Mouse (Mus musculus): ENCODE results near the gene Tpx2.

The Tpx2 gene

DNA sequence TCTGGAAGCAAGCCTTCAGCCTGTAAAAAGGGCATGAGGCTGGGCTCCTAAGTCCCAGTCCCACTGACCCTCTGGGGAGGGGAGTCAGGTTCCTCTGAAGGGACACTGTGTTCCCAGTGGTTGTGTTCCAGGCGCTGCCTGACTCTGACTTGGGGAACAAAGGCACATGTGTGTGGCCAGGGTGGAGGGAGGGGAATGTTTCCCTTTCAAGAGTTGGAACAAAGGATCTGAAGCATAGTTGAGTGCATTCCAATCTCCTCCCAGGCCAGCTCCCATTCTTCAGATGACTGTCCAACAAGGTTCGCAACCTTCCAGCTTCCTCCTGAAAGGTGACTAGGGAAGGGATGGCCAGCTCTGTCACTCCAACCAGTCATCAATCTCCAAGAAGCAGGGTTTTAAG lies 27.4 kb upstream of the Tpx2 start:
- peak; percentile 90 for DNase-seq

DNA sequence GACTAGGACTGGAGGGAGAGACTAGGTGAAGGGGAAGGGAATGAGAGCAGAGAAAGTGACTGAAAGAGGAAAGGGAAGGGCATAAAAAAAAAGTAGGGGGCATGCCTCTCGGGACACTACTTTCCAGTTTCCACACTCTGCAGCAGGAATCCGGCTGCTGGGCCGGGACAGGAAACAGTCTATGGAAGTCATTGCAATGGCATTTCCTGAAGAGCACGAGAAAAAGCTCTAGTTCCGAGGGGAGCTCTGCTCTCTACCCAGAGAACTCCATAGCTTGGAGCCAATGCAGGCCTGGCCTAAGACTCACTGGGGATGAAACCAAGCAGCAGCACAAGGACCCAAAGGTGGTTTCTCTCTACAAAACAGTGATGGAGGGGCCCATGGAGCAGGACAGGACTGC lies 26.7 kb upstream of the Tpx2 start:
- no peak for DNase-seq

DNA sequence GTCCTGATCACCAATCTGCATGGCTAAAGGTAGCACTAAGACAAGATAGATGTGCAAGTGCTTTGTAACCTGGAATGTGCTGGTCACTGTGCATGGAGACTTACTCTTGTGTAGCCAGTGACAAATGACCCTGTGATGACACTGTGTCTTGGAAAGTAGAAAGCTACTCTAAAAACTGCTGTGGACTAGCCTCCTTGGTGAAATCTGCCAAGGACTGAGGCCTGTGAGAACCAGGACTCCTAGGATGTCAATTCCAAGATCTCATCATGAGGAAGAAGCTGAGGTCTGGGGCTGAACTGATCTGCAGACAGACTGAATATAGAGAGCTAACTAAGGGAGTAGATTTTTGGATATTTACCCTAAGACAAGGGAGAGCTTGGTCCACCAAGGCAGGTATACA lies 26.2 kb upstream of the Tpx2 start:
- no peak for DNase-seq

DNA sequence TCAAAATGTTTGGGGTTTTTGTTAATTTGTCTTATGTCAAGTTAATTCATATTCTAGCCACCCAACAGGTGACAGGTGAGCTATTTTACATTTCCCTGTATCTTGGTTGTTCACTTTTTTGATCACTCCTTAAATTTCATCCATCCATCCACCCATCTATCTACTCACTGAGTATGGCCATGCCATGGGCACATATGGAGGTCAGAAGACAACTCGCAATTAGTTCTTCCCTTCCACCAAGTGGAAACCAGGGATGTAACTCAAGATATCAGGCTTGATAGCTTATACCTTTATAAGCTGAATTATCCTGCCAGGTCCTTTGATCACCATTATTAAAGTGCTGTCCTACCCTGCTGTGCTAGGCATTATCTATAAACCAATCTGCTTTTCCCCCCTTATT lies 24.0 kb upstream of the Tpx2 start:
- no peak for DNase-seq

DNA sequence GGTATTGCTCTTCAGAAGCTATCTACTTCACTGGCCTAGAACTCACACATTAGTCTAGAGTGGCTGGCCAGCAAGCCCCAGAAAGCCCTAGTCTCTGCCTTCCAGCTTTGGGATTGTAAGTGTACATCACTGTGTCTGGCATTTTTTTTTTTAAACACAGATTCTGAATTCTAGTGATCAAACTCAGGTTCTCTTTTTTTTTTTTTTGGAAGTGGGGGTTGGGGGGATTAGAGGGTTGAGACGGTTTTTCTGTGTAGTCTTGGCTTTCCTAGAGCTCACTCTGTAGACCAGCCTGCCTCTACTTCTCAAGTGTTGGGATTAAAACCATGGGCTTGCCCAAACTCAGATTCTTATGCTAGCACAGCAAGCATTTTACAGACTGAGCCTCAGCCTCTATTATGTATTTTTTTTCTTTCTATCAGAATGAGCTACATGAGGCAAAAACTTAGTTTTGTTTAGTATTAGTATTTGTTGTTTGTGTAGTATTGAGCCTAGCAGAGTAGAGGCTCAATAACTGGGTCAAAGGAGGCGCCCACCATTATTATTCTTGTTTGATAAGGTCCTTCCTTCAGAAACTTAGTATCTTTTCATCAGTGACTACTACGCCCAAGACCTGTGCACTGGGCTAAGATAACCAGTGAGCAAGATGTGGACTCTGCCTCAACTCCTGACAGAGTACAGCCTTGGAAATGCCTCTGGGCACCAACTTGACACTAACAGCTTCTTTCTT lies 23.2 kb upstream of the Tpx2 start:
- no peak for DNase-seq

DNA sequence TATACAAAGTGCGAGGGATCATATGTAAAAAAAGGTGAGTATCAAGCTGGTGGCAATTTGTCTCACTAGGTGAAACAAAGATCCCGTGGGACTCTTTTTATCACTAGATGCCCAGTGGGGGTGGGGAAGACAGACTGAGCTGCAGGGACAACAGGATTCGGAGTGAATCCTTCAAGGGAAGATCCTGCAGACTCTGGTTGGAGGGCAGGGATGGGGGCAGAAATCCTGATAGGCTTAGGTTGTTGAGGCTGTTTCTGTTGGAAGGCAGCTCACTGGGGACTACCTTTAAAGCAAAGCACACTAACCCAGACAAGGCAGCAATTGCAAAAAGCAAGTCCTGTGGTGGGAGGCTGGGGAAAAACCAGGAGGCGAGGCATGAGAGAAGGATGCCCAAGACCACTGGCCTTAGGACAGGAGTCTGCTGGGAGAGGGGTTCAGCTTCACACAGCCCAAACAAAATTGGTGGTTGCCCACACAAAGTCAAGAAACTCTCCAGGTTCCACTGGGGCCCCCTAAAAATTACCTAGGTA lies 22.5 kb upstream of the Tpx2 start:
- DNase-seq = no peak

DNA sequence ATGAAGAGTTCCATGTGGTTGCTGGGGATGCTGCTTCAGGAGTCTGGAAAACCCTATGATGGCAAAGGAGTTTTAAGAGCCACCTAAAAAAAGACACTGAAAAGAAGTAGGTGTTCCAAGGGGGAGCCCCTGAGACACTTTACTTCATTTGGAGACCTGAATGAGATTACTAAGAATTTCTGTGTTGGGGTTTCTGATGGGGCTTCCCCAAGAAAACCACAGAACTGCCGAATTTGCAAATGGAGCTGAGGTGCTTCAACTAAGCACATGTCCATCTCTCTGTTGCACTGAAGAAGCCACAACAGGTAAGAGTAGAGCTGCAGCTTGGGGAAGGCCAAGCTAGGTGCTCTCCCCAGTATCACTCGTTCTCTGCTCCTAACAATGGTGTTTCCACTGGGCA lies 22.1 kb upstream of the Tpx2 start:
- DNase-seq = no peak

DNA sequence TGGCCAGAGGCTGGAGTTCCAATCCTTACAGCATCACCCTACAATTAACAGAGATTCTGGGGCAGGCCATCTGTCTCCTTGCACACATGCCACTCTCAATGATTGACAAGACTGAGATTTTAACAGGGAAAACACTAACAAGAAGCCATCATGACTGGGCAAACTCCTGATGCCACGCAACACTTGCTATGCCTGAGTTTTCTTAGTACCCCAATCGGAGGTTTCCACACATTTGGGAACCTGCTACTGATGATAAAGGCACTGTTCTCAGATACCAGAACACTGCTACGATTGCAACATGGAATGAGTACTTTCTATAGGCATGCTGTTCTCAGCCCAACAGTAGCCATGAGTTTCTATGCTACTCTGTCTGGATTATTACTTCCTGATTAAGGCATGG lies 21.3 kb upstream of the Tpx2 start:
- no peak for DNase-seq

DNA sequence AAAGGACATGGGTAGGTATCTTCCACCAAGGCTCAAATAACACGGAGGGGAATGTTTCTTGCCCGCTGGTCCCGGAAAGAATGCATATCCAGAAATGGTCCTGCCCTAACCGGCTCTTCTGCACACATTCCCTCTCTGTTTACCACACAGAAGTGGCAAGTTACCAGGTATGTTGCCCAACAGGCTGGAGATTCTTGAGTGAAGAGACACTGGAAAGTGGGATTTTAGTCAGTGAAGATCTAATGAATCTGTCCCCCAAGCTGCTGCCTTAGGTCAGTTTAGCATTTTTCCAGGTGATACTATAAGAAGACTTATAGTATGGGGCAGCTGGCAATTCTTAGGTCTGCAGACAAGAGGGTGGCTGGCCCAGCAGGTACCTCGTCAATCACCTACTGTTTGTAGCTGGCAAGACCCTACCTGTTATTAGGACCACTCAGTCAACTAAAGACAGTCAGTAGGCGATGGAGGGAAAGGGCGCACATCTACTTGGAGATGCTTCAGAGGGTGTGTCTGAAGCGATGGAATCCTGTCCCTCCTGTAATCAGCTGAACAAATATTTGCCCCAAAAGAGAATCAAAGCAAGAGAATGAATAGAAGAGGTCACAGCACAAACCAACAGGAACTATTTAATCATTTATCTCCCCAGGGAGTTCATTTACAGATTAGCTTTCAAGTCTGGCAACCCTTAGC lies 20.3 kb upstream of the Tpx2 start:
- no peak for DNase-seq

DNA sequence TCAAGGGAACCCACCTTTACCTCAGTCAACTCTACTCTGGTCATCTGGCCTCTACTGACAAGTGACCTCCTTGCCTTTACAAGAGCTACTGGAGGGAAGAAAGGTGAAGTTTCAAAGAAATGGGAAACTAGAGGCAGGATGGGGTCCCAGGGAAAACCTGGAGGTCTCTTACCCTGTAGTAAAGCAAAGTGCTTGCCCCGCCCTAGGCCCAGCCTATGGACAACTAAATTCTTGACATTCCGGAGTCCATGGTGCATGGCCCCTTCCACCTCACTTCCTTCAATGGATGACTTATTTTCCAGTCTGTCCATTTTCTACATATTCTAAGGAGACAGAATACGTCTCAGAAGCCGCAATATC lies 19.8 kb upstream of the Tpx2 start:
- no peak for DNase-seq

DNA sequence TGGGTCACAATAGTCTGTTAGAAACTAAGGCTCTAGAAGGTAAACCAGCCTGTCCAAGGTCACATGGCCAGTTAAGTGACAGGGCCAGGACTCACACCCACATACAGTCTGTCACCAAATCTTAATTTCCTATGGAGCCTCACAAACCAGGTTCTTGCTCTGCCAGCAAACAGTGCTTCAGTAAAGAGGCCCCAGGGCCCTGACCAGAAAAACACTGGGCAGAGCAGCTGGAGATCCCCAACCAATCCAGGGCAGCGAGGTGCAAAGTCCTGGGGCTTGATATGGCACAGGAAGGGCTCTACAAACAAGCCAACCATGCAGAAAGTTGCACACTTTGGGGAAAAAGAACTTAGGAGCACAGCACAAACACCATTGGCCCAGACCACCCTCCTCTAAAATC lies 19.2 kb upstream of the Tpx2 start:
- no peak for DNase-seq

DNA sequence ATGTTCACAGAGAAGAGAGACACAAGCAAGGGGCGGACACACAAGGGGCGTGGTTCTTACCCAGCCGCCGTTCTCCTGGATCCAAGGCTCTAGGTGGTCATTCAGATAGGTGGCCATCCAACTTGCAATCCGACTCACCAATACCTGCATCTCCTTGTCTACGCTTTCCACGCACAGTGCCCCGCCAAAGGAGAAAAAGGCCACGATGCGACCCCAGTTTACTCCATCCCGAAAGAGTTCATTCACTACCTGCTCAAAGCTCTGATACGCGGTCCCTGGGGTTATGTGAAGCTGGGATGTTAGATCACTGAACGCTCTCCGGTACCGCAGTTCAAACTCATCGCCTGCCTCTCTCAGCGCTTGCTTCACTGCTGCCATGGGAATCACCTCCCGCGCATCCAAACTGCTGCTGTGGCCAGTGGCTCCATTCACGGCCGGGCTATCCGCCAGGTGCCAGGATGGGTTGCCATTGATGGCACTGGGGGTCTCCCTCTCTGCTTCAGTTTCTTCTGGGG lies 18.3 kb upstream of the Tpx2 start:
- no peak for DNase-seq

DNA sequence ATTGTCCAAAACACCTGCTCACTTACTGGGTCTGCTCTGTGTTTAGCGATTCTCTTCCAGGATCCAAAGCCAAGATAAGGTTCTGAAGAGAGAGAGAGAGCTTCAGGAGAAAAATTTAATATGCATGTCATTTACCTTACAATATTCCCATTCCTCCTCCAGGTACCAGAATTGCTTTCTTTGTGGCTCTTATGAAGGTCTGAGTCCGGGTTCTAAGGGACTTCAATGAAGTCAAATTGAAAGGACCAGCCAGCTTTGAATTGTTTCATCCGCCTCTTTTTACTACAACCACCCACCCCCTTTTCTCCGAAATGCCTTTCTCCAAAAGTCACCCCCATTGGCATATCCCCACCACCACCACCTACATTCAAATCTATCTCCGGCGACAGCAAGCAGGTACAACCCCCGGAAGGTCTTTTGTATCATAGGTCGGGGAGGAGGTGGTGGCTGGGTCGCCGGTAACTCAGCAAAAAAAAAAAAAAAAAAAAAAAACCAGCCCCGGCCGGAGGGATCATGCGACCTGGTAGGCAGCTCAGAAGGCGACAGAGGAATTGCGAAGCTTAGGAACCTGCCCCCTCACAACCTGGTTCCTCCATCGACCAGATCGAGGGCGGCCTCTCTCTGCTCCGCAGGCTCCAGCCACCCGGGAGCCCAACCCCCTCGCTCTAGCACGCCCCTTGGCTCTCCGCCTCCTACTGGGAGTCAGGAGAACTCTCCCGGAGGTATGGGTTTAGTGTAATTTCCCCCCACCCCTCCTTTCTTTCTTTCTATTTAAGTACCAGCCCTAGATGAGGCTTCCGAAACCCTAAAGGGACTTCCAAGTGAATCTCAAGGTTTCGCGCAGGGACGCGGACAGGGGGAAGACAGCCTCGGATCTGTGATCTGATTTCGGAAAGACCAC lies 17.5 kb upstream of the Tpx2 start:
- DNase-seq = peak; percentile 92

DNA sequence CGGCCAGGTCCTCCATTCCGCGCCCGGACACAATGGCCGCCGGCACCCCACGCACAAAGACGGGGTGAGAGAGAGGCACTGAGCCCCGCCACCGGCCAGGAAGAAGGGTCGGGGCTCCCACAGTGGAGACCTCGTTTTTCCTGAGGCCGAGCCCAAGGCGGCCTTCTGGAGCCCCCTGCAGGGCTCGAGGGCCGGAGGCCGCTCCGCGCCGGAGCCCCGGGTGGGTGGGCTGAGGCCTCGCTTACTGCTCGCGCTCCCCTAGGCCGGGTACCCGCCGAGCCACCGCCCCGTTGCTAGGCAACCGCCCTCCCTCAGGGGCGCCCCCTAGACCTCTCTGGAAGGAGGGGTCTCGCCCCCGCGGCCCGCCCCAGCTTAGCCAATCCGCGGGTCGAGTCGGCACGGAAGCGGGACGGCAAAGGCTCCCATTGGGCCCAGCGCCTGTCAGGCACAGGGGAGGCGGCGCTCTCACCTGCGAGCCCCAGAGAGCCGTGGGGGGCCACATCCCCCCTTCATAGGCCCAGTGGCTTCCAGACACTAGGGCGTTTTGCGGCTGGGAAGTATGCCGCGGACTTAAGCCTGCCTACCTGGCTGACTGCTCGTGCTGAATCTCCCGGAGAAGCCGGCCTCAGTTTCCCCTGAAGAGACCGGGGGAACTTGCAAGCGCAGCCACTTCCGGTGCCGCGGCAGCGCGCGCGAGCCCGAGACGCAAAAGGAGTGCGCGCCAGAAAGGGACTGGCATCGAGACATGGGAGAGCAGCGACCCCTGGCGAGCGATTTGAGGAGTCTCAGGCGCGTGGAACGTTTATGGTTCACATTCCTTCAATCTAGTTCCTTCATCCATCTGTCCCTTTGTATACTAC lies 16.5 kb upstream of the Tpx2 start, which contains the start of gene Bcl2l1:
Gene Bcl2l1 (minus strand): TSS at position 710 of the 860 bp plus-strand sequence.
- DNase-seq = peak; percentile 98

DNA sequence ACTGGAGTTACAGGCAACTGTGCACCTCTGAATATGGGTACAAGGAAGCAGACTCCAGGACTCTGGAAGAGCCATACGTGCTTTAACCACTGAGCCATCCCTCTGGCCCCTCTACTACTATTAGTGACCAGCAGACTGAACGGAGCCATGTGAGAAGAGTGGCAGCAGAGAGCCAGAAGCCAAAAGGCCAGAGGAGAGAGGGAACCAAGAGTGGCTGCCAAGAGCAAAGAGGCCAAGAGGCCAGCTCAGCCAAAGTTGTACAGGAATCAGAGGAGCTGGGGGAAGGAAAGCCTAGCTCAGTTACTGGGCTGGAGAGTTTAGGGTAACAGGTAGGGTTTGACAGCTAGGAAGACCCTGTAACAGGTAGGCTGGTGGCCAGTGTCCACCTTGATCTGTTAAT lies 8.5 kb upstream of the Tpx2 start:
- DNase-seq = no peak

DNA sequence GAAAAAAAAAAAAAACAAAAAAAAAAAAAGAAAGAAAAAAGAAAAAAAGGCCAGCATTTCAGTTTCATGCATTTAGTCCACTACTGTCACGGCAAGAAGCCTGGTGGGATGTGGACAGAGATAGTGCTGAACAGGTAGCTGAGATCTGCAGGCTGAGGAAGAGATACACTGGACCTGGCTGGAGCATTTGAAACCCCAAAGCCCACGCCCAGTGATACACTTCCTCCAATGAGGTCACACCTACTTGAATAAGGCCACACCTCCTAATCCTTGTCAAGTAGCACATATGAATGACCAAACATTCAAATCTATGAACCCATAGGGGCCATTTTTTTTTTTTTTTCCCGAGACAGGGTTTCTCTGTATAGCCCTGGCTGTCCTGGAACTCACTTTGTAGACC lies 5.0 kb upstream of the Tpx2 start:
- DNase-seq = no peak

DNA sequence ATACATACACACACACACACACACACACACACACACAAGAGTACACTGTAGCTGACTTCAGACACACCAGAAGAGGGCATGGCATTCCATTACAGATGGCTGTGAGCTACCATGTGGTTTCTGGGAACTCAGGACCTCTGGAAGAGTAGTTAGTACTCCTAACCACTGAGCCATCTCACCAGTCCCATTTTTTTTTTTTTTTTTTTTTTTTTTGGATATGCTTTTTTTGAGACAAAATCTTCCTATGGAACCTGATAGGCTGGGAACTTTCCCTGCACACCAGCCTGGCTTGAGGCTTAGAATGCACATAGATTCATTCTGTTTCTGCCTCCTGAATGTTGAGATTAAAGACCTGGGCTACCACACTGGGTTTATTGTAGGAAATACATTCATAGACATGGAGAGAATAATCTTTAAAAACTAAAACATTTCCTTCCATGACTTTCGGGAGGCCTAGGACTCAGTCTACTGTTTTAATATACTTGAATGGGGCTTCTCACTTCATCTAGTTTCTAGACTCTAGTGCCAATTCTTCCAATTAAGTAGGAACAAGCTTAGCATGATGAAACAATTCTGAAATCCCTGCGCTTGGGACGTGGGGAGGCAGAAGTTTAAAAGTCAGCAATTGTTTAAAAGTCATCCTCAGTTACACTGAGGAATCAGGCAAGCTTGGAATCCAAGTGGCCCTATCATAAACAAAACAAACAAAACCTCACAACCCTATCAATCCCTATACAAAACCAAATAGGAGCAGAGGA lies 528 bp upstream of the Tpx2 start:
- no peak for DNase-seq

DNA sequence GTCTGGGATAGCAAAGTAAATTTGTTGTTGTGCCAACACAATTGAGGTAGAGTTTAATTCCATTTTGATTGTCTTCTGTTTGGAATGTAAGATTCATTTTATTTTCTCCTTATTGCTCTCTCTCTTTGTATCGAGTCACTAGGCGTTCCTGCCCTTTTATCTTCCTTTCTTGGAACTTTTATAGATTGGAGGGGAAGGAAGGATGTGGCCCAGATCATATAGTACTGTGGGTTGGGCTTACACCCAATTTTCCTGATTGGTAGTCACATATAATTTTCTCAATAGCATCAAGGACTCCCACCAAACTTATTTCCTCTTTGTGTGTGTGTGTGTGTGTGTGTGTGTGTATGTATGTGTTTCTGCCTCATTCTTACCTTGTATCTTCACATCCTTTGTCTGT lies 702 bp downstream of the Tpx2 start:
- no peak for DNase-seq

DNA sequence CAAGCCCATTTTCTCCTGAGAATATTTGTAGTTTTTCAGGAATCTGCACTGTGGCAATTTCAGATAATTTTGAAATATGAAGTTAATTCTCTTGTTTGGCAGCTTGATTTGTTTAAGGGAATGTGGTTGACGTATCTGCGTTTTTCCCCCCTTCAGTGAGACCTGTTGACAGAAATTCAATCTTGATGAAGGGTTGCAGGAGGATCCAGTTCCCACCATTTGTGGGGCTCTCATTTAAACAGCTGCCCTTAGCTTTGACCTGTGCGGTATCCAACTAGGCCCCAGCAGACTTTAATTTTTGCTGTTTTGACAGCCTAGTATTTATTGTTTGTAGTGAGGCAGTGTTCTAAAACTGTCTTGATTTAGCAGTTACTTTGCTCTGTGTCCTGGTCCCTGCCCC lies 11.7 kb downstream of the Tpx2 start:
- DNase-seq = no peak

DNA sequence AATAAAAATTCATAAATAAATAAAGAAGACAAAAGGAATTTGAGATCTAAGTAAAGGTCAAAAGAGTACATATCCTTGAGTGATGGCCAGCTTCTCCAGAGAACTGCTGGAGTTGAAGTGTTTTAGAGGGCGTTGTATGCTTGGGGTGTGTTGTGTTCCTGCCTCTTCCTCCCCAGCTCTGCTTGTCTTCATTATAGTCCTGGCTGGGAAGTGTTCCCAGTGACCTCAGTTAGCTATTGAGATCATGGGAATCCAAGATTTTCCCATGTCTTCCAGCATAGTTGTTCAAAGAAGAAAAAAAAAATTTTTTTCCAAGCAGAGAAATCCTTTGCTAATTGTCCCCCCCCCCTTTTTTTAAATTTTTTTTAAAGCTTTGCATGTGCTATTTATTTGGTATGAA lies 14.1 kb downstream of the Tpx2 start:
- no peak for DNase-seq

DNA sequence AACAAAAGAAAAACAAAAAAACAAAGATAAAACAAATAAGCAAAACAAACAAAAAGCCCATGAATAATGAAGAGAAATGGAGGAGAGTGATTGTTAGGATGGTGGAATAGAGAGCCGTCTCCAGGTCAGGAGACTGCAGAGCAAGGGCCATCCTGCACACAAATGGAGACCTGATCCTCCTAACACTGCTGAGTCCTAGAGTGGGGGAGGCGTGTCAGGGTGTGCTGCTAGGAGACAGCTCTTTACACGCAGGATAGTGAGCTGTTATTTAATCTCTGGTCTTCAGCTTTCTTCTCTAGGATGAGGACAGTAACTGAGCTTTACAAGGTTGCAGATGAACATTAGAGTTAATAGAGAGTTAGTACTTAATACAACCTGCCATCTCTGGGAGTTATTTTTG lies 14.9 kb downstream of the Tpx2 start:
- no peak for DNase-seq

DNA sequence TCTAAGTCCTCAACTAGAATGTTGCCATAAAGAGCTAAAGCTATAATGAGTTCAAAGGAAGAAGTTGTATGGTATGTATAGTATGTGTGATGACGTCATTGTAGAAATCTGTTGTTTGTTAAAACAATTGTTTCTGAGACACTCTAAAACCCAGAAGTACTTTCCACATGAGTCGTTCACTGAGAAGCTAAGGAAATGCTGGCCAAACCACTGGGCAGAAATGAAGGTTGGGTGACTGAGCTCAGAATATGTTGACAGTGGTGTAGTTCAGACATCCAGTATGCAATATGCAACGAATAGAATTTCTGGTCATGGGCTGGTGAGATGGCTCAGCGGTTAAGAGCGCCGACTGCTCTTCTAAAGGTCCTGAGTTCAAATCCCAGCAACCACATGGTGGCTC lies 15.6 kb downstream of the Tpx2 start:
- DNase-seq = no peak

Data from layer of hippocampus, adult 9-11 months (tissue).